Mouse (Mus musculus): ENCODE data around the gene Gm13275.
"Not testable (repeated sequence)": the region's sequence is repeated elsewhere in the genome, so short reads cannot be mapped to it uniquely, and the experiment has no call there.

The Gm13275 gene

GRCm38 (mm10) chr4:88793936-88794675 is at the start of gene Gm13275:
Gm13275 (plus strand) TSS chr4:88794487.
- DNase-seq: peak; percentile 68

GRCm38 (mm10) chr4:88749926-88750325 is 44.4 kb upstream of the Gm13275 start:
- no peak for DNase-seq

DNA sequence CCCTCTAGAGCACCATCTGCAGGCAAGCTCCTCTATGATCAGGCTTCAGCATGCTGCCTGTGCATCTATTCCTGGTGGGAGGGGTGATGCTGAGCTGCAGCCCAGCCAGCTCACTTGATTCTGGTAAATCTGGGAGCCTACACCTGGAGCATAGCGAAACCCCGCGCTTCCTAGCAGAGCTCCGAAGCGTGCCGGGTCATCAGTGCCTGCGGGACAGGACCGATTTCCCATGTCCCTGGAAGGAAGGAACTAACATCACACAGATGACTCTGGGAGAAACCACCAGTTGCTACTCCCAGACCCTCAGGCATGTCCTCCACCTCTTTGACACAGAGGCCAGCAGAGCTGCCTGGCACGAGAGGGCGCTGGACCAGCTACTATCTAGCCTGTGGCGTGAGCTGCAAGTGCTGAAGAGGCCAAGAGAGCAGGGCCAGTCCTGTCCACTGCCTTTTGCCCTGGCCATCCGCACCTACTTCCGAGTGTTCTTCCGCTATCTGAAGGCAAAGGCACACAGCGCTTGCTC is 39.4 kb upstream of the Gm13275 start, which contains the start of gene Gm13271:
Gene Gm13271, plus strand, starts transcription at position 51 of the 523 bp plus-strand sequence.
- peak; percentile 73 for DNase-seq

DNA sequence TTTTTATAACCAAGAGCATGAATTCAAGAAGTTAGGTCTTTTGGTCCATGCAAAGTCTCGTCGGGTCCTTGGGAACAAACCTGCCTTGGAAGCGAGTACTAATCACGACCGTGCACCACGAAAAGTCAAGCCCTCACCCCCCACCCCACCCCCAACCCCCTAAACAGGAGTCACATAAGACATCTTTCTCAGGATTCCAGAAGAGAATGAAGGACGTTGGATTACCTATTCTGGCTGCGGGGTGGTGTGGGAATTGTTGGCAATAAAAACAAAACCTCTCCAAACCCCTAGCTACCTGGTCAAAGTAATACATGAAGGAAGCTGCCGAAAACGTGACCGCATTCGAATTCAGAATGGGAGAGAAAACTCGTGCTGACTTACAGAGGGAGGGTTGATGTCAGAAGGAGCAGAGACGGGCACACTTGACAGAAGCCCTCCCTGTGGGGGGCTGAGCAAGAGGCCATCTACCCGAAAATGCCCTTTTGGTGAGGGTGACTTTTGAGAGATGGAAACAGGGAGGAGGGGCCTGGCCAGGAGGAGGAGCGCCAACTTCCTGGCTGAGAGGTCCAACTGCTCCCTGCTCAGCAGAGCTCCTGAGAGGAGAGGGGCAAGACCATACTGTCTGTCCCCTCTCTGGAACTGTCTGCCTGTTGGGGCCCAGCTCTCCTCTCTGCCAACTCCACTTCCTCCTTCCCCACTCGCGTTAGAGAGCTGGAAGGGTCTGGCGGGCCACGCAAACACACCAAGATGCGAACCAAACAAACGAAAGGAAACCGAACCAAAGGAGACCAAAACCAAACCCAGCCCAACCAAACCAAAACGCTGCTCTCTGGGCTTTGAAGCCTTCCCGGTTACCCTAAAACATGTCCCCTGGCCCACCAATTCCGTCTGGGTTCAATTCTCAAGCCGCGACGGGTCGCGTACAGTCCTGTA is 37.4 kb upstream of the Gm13275 start:
- not testable (repeated sequence) for DNase-seq

DNA sequence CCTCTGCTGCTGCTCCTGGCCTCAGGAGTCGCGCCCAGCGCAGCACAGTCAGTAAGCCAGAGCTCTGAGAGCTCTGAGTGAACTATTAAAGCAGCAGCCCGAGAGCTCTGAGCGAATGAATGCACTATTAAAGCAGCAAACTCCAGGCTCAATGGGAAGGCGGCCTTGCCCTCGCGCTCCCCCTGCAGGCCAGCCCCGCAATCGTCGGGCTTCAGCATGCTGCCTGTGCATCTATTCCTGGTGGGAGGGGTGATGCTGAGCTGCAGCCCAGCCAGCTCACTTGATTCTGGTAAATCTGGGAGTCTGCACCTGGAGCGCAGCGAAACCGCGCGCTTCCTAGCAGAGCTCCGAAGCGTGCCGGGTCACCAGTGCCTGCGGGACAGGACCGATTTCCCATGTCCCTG is 36.7 kb upstream of the Gm13275 start:
- DNase-seq: peak; percentile 90

- DNase-seq: not testable (repeated sequence)
These were observed 35.5 kb upstream of the Gm13275 start for GRCm38 (mm10) chr4:88758751-88759150.

GRCm38 (mm10) chr4:88759610-88760268 is 34.5 kb upstream of the Gm13275 start, which contains the start of gene Gm13283:
Gm13283 (plus strand) TSS chr4:88760119.
- peak; percentile 47 for DNase-seq

GRCm38 (mm10) chr4:88760431-88760830 is 33.9 kb upstream of the Gm13275 start:
- DNase-seq: peak; percentile 35

DNA sequence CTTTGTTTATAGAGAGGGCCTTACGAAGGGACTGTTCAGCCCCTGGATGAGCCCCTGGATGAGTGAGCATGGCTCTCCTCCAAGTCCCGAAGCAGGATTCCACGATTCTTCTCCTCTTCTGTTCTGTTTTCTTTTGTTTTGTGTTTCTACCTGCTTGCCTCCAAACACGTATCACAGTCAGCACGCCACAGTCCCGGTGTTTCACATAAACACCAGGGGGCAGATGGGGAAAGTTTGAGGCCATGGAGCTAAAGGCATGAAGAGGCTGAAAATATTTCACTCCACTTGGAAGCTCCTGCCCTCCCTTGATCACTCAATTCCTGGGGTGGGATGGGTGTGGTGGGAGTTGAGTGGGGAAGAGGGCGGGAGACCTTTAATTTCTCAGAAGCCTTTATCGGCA is 32.5 kb upstream of the Gm13275 start:
- peak; percentile 90 for DNase-seq

GRCm38 (mm10) chr4:88762341-88762740 is 31.9 kb upstream of the Gm13275 start:
- peak; percentile 25 for DNase-seq

DNA sequence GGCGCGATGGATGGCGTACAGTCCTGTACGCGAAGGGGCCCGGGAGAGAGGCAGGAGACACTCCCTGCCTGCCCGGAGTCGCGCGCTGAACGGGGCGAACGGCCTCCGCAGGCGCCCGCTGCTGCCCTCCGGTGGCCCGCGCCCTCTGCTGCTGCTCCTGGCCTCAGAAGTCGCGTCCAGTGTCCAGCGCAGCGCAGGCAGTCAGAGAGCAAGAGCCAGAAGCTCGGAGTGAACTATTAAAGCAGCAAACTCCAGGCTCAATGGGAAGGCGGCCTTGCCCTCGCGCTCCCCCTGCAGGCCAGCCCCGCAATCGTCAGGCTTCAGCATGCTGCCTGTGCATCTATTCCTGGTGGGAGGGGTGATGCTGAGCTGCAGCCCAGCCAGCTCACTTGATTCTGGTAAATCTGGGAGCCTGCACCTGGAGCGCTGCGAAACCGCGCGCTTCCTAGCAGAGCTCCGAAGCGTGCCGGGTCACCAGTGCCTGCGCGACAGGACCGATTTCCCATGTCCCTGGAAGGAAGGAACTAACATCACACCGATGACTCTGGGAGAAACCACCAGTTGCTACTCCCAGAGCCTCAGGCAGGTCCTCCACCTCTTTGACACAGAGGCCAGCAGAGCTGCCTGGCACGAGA is 30.8 kb upstream of the Gm13275 start:
- DNase-seq: not testable (repeated sequence)

GRCm38 (mm10) chr4:88773534-88773933 is 20.8 kb upstream of the Gm13275 start, which contains the start of gene Gm13290:
Gm13290 (plus strand) TSS chr4:88773834.
- not testable (repeated sequence) for DNase-seq

DNA sequence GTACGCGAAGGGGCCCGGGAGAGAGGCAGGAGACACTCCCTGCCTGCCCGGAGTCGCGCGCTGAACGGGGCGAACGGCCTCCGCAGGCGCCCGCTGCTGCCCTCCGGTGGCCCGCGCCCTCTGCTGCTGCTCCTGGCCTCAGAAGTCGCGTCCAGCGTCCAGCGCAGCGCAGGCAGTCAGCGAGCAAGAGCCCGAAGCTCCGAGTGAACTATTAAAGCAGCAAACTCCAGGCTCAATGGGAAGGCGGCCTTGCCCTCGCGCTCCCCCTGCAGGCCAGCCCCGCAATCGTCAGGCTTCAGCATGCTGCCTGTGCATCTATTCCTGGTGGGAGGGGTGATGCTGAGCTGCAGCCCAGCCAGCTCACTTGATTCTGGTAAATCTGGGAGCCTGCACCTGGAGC is 17.7 kb upstream of the Gm13275 start, which contains the start of gene Gm13289:
Gene Gm13289, plus strand, starts transcription at position 301 of the 400 bp plus-strand sequence.
- DNase-seq: not testable (repeated sequence)

- DNase-seq: not testable (repeated sequence)
These were observed 14.7 kb upstream of the Gm13275 start, which contains the start of gene Gm13272 for GRCm38 (mm10) chr4:88779550-88779949. Gm13272 (plus strand) TSS chr4:88779850.

GRCm38 (mm10) chr4:88780320-88780719 is 14.0 kb upstream of the Gm13275 start:
- not testable (repeated sequence) for DNase-seq

DNA sequence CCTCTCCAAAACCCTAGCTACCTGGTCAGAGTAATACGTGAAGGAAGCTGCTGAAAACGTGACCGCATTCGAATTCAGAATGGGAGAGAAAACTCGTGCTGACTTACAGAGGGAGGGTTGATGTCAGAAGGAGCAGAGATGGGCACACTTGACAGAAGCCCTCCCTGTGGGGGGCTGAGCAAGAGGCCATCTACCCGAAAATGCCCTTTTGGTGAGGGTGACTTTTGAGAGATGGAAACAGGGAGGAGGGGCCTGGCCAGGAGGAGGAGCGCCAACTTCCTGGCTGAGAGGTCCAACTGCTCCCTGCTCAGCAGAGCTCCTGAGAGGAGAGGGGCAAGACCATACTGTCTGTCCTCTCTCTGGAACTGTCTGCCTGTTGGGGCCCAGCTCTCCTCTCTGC is 12.5 kb upstream of the Gm13275 start, which contains the start of gene Ifnz:
Gene Ifnz, plus strand, starts transcription at position 301 of the 400 bp plus-strand sequence.
- not testable (repeated sequence) for DNase-seq

DNA sequence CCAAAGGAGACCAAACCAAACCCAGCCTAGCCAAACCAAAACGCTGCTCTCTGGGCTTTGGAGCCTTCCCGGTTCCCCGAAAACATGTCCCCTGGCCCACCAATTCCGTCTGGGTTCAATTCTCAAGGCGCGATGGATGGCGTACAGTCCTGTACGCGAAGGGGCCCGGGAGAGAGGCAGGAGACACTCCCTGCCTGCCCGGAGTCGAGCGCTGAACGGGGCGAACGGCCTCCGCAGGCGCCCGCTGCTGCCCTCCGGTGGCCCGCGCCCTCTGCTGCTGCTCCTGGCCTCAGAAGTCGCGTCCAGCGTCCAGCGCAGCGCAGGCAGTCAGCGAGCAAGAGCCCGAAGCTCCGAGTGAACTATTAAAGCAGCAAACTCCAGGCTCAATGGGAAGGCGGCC is 12.0 kb upstream of the Gm13275 start:
- DNase-seq: not testable (repeated sequence)

DNA sequence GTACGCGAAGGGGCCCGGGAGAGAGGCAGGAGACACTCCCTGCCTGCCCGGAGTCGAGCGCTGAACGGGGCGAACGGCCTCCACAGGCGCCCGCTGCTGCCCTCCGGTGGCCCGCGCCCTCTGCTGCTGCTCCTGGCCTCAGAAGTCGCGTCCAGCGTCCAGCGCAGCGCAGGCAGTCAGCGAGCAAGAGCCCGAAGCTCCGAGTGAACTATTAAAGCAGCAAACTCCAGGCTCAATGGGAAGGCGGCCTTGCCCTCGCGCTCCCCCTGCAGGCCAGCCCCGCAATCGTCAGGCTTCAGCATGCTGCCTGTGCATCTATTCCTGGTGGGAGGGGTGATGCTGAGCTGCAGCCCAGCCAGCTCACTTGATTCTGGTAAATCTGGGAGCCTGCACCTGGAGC is 8.9 kb upstream of the Gm13275 start, which contains the start of gene Gm13276:
Gene Gm13276, plus strand, starts transcription at position 301 of the 400 bp plus-strand sequence.
- DNase-seq: not testable (repeated sequence)

- peak; percentile 75 for DNase-seq
These were observed 5.9 kb upstream of the Gm13275 start, which contains the start of gene Gm13277 for GRCm38 (mm10) chr4:88788402-88788801. Gm13277 (plus strand) TSS chr4:88788632.

- DNase-seq: not testable (repeated sequence)
These were observed 3.0 kb upstream of the Gm13275 start, which contains the start of gene Gm13278 for GRCm38 (mm10) chr4:88791250-88791649. Gm13278 (plus strand) TSS chr4:88791550.

DNA sequence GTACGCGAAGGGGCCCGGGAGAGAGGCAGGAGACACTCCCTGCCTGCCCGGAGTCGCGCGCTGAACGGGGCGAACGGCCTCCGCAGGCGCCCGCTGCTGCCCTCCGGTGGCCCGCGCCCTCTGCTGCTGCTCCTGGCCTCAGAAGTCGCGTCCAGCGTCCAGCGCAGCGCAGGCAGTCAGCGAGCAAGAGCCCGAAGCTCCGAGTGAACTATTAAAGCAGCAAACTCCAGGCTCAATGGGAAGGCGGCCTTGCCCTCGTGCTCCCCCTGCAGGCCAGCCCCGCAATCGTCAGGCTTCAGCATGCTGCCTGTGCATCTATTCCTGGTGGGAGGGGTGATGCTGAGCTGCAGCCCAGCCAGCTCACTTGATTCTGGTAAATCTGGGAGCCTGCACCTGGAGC is 2.8 kb downstream of the Gm13275 start, which contains the start of gene Gm13279:
Gene Gm13279, plus strand, starts transcription at position 301 of the 400 bp plus-strand sequence.
- DNase-seq: not testable (repeated sequence)
